Mouse (Mus musculus) right cerebral cortex, postnatal 14 days (tissue): Measurements from ENCODE around the gene Adgre1.
"Not testable (repeated sequence)": the region's sequence is repeated elsewhere in the genome, so short reads cannot be mapped to it uniquely, and the experiment has no call there.

Experiments
- DNase-seq: peaks from one replicate; pipeline ENCODE4 v3.0.0; 2022

Gene Adgre1

DNA sequence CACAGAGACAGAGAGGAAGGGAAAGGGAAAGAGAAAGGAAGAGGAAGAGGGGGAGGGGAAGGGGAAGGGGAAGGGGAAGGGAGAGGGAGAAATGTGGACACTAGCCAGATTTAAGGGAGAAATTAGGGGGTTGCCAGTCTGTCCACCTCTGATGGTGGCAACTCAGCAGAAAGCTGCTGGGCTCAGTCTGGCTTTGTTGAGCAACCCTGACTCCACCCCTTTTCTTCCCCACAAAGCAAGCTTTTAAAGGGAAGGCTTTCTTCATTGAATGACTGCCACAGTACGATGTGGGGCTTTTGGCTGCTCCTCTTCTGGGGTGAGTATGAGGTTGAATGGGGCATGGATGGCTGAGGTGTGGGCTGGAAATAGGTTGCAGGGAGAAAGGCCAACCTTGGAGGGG lies at the start of gene Adgre1:
Gene Adgre1 (plus strand): TSS at position 251 of the 400 bp plus-strand sequence.
- no peak for DNase-seq

DNA sequence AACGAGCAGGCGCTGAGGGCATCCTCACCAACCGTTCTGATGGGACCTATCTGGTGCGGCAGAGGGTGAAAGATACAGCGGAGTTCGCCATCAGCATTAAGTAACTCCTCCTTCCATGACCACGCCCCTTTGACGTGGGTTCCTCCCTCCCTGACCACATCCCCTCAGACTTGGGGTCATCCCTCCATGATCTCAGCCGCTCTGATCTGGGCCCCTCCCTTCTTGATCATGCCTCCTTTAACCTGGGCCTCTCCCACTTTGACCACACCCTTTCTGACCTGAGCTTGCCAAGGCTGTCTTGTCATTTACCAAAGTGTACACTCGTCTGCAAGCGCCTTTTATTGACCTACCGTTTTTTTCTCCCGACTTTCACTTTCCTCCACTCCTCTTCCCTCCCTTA lies 46.7 kb upstream of the Adgre1 start:
- no peak for DNase-seq

- no peak for DNase-seq
Measured at GRCm38 (mm10) chr17:57327615-57328014, 30.9 kb upstream of the Adgre1 start.

- DNase-seq, result no peak
Measured at GRCm38 (mm10) chr17:57328944-57329343, 29.5 kb upstream of the Adgre1 start.

GRCm38 (mm10) chr17:57330993-57331392 lies 27.5 kb upstream of the Adgre1 start:
- DNase-seq, result no peak

DNA sequence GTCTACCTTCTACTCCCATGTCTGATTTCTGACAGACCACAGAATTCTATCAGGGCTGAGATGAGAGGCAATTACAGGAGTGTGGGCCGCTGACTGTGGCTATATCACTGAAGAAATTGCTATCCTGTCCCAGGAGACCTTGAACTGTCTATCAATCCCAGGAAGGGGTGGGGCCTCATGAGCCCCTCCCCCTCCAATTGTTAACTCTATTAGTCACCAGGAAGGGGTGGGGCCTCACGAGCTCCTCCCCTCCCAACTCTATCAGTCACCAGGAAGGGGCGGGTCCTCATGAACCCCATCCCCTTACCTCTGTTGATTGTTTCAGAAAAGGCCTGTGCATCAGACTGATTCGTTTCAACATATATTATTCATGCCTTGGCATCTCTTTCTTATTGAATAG lies 26.2 kb upstream of the Adgre1 start:
- DNase-seq, result no peak

DNA sequence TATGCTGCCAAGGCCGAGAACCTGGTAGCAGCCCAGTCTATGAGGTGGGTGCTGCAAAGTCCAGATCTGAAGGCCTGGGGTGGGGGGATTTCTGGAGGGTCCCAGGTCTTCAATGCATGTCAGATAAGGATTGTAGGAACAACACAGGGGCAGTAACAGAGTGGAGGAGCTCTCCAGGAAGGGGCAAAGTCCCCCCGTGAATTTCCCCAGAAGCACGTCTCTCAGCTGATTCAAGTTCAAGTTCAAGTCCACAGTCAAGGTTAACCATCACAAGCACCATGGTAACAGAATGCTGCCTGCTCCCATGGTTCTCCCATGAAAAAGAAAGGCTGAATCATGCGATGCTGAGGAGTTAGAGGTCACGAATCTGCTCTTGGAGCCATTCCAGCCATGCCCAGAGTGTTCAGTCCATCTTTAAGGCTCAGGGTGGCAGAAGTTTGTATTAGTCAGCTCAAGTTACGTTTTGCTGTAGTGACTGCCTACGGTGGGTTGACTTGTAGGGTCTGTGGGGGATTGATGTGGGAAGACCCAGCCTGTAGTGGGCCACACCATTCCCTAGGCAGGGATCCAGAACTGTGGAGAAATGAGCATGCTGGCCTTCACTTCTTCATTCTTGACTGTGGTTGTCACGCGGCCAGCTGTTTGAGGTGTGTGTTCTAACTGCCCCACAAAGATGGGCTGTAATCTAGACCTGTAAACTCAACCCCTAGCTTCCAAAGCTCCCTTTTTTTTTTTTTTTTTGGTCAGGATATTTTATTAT lies 24.3 kb upstream of the Adgre1 start:
- no peak for DNase-seq

- DNase-seq, result peak; percentile 89
Measured at GRCm38 (mm10) chr17:57334761-57335150, 23.7 kb upstream of the Adgre1 start.

- not testable (repeated sequence) for DNase-seq
Measured at GRCm38 (mm10) chr17:57335194-57335593, 23.3 kb upstream of the Adgre1 start.

GRCm38 (mm10) chr17:57335673-57336303 lies 22.7 kb upstream of the Adgre1 start:
- DNase-seq, result peak; percentile 90

GRCm38 (mm10) chr17:57337996-57338395 lies 20.5 kb upstream of the Adgre1 start:
- DNase-seq, result no peak

GRCm38 (mm10) chr17:57339298-57339697 lies 19.2 kb upstream of the Adgre1 start:
- DNase-seq, result no peak

DNA sequence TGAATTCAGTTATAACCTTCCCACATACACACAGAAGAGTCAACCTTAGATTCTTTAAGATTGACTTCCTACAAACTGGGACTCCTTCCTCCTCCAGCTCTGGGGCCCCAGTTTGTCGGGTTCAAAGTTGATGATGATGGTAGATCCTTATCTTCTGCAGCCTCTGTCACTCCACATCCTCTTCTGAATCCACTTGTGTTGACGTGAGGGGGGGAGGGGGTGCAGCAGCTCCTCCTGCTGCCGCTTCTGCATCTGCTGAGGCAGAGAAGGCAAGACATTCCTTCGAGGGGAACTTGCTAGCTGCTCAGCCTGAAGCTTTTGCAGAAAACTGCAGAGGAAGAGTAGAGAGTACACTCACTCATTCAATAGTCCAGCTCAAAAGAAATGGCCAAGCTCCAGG lies 16.9 kb upstream of the Adgre1 start:
- no peak for DNase-seq

GRCm38 (mm10) chr17:57344029-57344707 lies 14.3 kb upstream of the Adgre1 start:
- no peak for DNase-seq

- DNase-seq, result no peak
Measured at GRCm38 (mm10) chr17:57347017-57347416, 11.5 kb upstream of the Adgre1 start.

GRCm38 (mm10) chr17:57347781-57348180 lies 10.7 kb upstream of the Adgre1 start:
- no peak for DNase-seq

DNA sequence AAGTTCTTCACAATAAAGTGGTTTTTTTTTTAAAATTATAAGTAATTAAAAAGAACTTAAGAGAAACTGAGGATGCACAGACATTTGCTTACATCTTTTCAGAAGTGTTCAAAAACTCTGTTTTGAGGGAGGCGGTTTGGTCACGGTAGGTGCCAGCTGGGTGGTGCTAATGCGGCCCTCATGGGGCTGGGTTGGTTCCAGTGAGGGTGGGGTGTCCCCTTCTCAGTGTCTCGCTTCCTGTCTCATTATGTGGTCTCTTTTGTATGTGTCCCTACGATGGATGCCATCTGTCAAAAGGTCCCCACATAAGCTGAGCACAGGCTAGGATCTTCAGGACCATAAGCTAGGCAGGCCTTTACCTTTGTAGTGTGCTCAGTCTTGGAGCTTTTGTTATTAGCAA lies 9.4 kb upstream of the Adgre1 start:
- DNase-seq, result no peak

GRCm38 (mm10) chr17:57350212-57350611 lies 8.3 kb upstream of the Adgre1 start:
- no peak for DNase-seq

GRCm38 (mm10) chr17:57351107-57351506 lies 7.4 kb upstream of the Adgre1 start:
- DNase-seq, result no peak

DNA sequence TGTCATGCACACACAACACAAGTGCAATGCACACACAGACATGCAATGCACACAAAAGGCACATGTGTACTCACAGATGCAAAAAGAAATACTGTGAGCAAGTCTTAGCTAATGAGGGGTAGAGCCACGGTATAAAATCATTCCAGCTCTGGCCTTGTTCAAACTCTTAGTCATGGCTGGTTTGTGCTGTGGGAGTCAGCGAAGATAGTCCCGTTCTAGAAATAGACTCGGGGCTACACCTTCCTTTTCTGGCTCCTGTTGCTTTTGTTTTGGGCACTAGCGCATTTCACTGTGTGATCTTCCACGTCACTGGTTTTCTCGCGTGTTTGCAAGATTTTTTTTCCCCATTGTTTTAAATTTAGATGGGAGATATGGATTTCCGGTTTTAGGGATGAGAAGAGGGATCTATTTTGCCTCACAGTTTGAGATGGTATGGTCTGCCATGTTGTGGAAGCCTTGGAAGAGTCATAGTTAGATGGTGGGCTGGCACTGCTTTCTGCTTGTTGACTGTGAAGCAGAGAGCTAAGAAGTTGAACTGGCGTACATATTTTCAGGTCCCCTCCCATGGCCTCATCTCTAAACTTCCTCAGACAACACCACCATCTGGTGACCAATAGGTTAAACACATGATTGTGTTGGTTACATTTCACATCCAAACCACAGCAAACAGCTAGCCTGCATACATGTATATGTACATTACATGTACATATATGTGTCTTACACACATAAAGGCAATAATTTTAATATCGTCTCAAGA lies 1.2 kb downstream of the Adgre1 start:
- DNase-seq, result no peak
